Mouse (Mus musculus): ENCODE data around the gene Pea15a. TPM values are rescaled to one million over a fixed set of nuclear protein-coding genes. Genes with fewer than 3 reads are reported as not detected.
"Not testable (repeated sequence)": the region's sequence is repeated elsewhere in the genome, so short reads cannot be mapped to it uniquely, and the experiment has no call there.

Gene Pea15a
- 8.8 and 10.5 TPM in 2 replicates for total RNA-seq (2017)

- ATAC-seq (replicated peaks in 1 of 2; ENCODE audit: insufficient read depth in 1 of 2, low FRiP score in 2 of 2, low TSS enrichment in 1 of 2, low read depth in 1 of 2, poor library complexity in 2 of 2, severe bottlenecking in 2 of 2) = peak; percentile 63 to 67
Measured at GRCm38 (mm10) chr1:172206141-172206917, at the start of gene Pea15a. Gene Pea15a (minus strand): TSS chr1:172206804.

GRCm38 (mm10) chr1:172247679-172248078, 41.1 kb upstream of the Pea15a start:
- ATAC-seq (replicated peaks in 1 of 2; ENCODE audit: insufficient read depth in 1 of 2, low FRiP score in 2 of 2, low TSS enrichment in 1 of 2, low read depth in 1 of 2, poor library complexity in 2 of 2, severe bottlenecking in 2 of 2) = peak; percentile 73 to 78

- ATAC-seq (replicated peaks in 1 of 2; ENCODE audit: insufficient read depth in 1 of 2, low FRiP score in 2 of 2, low TSS enrichment in 1 of 2, low read depth in 1 of 2, poor library complexity in 2 of 2, severe bottlenecking in 2 of 2) = no peak
Measured at GRCm38 (mm10) chr1:172247216-172247615, 40.6 kb upstream of the Pea15a start.

- not testable (repeated sequence) for ATAC-seq (replicated peaks in 1 of 2; ENCODE audit: insufficient read depth in 1 of 2, low FRiP score in 2 of 2, low TSS enrichment in 1 of 2, low read depth in 1 of 2, poor library complexity in 2 of 2, severe bottlenecking in 2 of 2)
Measured at GRCm38 (mm10) chr1:172244645-172245044, 38.0 kb upstream of the Pea15a start.

- no peak for ATAC-seq (replicated peaks in 1 of 2; ENCODE audit: insufficient read depth in 1 of 2, low FRiP score in 2 of 2, low TSS enrichment in 1 of 2, low read depth in 1 of 2, poor library complexity in 2 of 2, severe bottlenecking in 2 of 2)
Measured at GRCm38 (mm10) chr1:172243547-172244205, 37.1 kb upstream of the Pea15a start.

GRCm38 (mm10) chr1:172242401-172242800, 35.8 kb upstream of the Pea15a start:
- ATAC-seq (replicated peaks in 1 of 2; ENCODE audit: insufficient read depth in 1 of 2, low FRiP score in 2 of 2, low TSS enrichment in 1 of 2, low read depth in 1 of 2, poor library complexity in 2 of 2, severe bottlenecking in 2 of 2) = no peak

GRCm38 (mm10) chr1:172240945-172241708, 34.5 kb upstream of the Pea15a start:
- peak; percentile 73 to 77 for ATAC-seq (replicated peaks in 1 of 2; ENCODE audit: insufficient read depth in 1 of 2, low FRiP score in 2 of 2, low TSS enrichment in 1 of 2, low read depth in 1 of 2, poor library complexity in 2 of 2, severe bottlenecking in 2 of 2)

GRCm38 (mm10) chr1:172229215-172229614, 22.6 kb upstream of the Pea15a start:
- no peak for ATAC-seq (replicated peaks in 1 of 2; ENCODE audit: insufficient read depth in 1 of 2, low FRiP score in 2 of 2, low TSS enrichment in 1 of 2, low read depth in 1 of 2, poor library complexity in 2 of 2, severe bottlenecking in 2 of 2)

GRCm38 (mm10) chr1:172228209-172228608, 21.6 kb upstream of the Pea15a start:
- ATAC-seq (replicated peaks in 1 of 2; ENCODE audit: insufficient read depth in 1 of 2, low FRiP score in 2 of 2, low TSS enrichment in 1 of 2, low read depth in 1 of 2, poor library complexity in 2 of 2, severe bottlenecking in 2 of 2) = no peak

- ATAC-seq (replicated peaks in 1 of 2; ENCODE audit: insufficient read depth in 1 of 2, low FRiP score in 2 of 2, low TSS enrichment in 1 of 2, low read depth in 1 of 2, poor library complexity in 2 of 2, severe bottlenecking in 2 of 2) = no peak
Measured at GRCm38 (mm10) chr1:172221297-172222063, 14.9 kb upstream of the Pea15a start.

- ATAC-seq (replicated peaks in 1 of 2; ENCODE audit: insufficient read depth in 1 of 2, low FRiP score in 2 of 2, low TSS enrichment in 1 of 2, low read depth in 1 of 2, poor library complexity in 2 of 2, severe bottlenecking in 2 of 2) = no peak
Measured at GRCm38 (mm10) chr1:172220414-172220813, 13.8 kb upstream of the Pea15a start.

- no peak for ATAC-seq (replicated peaks in 1 of 2; ENCODE audit: insufficient read depth in 1 of 2, low FRiP score in 2 of 2, low TSS enrichment in 1 of 2, low read depth in 1 of 2, poor library complexity in 2 of 2, severe bottlenecking in 2 of 2)
Measured at GRCm38 (mm10) chr1:172219451-172220406, 13.1 kb upstream of the Pea15a start, which contains the start of gene Casq1. Gene Casq1 (minus strand): TSS chr1:172219868.

GRCm38 (mm10) chr1:172218164-172218910, 11.7 kb upstream of the Pea15a start:
- ATAC-seq (replicated peaks in 1 of 2; ENCODE audit: insufficient read depth in 1 of 2, low FRiP score in 2 of 2, low TSS enrichment in 1 of 2, low read depth in 1 of 2, poor library complexity in 2 of 2, severe bottlenecking in 2 of 2) = no peak

- ATAC-seq (replicated peaks in 1 of 2; ENCODE audit: insufficient read depth in 1 of 2, low FRiP score in 2 of 2, low TSS enrichment in 1 of 2, low read depth in 1 of 2, poor library complexity in 2 of 2, severe bottlenecking in 2 of 2) = peak; percentile 88
Measured at GRCm38 (mm10) chr1:172217148-172217547, 10.5 kb upstream of the Pea15a start.

- no peak for ATAC-seq (replicated peaks in 1 of 2; ENCODE audit: insufficient read depth in 1 of 2, low FRiP score in 2 of 2, low TSS enrichment in 1 of 2, low read depth in 1 of 2, poor library complexity in 2 of 2, severe bottlenecking in 2 of 2)
Measured at GRCm38 (mm10) chr1:172214748-172215147, 8.1 kb upstream of the Pea15a start.

GRCm38 (mm10) chr1:172213771-172214170, 7.2 kb upstream of the Pea15a start:
- ATAC-seq (replicated peaks in 1 of 2; ENCODE audit: insufficient read depth in 1 of 2, low FRiP score in 2 of 2, low TSS enrichment in 1 of 2, low read depth in 1 of 2, poor library complexity in 2 of 2, severe bottlenecking in 2 of 2) = no peak
